Comparison of ENCODE assay signal across 15 mouse cellular contexts in the genomic region with DNA sequence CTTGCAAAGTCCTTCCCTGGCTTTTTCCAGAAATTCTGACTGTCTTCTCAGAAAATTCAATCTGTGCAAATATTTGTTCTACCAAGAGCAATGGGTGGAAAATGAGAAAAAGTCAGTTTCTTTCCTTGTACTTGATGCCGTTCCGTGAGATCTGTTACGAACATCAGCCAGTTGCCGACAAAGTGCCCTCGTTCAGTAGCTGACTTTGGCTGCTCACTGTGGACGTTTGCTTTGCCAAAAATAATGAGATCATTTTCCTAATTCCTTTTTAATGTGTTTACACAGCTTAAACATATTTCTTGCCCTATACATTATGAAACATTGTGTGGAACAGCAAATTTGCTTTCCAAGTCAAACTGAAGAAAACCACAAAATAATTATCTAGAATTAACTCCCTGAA. TPM values are rescaled to one million over a fixed set of nuclear protein-coding genes. Genes with fewer than 3 reads are reported as not detected.
"Had no signal": no experiment of that assay in that cellular context is flagged by ENCODE, and none has a peak within 500 bp of the region (broad histone marks: within the 10 kb centered on the region; RNA-seq: fewer than 3 reads in every experiment).

No protein-coding gene starts in this region.

- H3K4me3 ChIP-seq: intestine, embryonic 15.5 days; kidney, embryonic 15.5 days; limb, embryonic 12.5 days; liver, embryonic 15.5 days; megakaryocyte, embryonic 14.5 days; midbrain, embryonic 12.5 days; stomach, embryonic 15.5 days had no signal

- H3K4me1 ChIP-seq: intestine, embryonic 15.5 days; kidney, embryonic 15.5 days; limb, embryonic 12.5 days; liver, embryonic 15.5 days; megakaryocyte, embryonic 14.5 days had no signal

- H3K36me3 ChIP-seq: intestine, embryonic 15.5 days; kidney, embryonic 15.5 days; limb, embryonic 12.5 days; liver, embryonic 15.5 days; midbrain, embryonic 12.5 days; stomach, embryonic 15.5 days had no signal

- H3K27me3 ChIP-seq: intestine, embryonic 15.5 days; kidney, embryonic 15.5 days; limb, embryonic 12.5 days; stomach, embryonic 15.5 days had no signal

- H3K27ac ChIP-seq: intestine, embryonic 15.5 days; kidney, embryonic 15.5 days; limb, embryonic 12.5 days; liver, embryonic 15.5 days; macrophage; midbrain, embryonic 12.5 days; stomach, embryonic 15.5 days had no signal

- H3K9me3 ChIP-seq: intestine, embryonic 15.5 days; kidney, embryonic 15.5 days; limb, embryonic 12.5 days; liver, embryonic 15.5 days; megakaryocyte, embryonic 14.5 days; midbrain, embryonic 12.5 days; stomach, embryonic 15.5 days had no signal

- H3K9ac ChIP-seq: intestine, embryonic 15.5 days; kidney, embryonic 15.5 days; limb, embryonic 12.5 days; liver, embryonic 15.5 days; midbrain, embryonic 12.5 days; stomach, embryonic 15.5 days had no signal

- DNase-seq: kidney, adult 2 months; kidney, postnatal 25 days; layer of hippocampus, postnatal 36 days; right cerebral cortex, postnatal 14 days; thymus, adult 2 months; thymus, postnatal 4 days had no signal

- ATAC-seq: intestine, embryonic 15.5 days had no signal

- H3K4me2 ChIP-seq: intestine, embryonic 15.5 days; kidney, embryonic 15.5 days; limb, embryonic 12.5 days; liver, embryonic 11.5 days; liver, embryonic 15.5 days; midbrain, embryonic 12.5 days; stomach, embryonic 15.5 days had no signal

RNA-seq across cellular contexts. Expression of a gene that starts 30.6 kb away (rescaled TPM):
- polyA plus RNA-seq: macrophage had no signal

RNA-seq across cellular contexts. Expression of a gene that starts 53.1 kb away (rescaled TPM):
- polyA plus RNA-seq: macrophage had no signal
